Mouse (Mus musculus): Measurements from ENCODE around the gene Med21. TPM values are rescaled to one million over a fixed set of nuclear protein-coding genes. Genes with fewer than 3 reads are reported as not detected.

Med21 gene
- total RNA-seq, 1 experiment: 91.2 TPM

GRCm38 (mm10) chr6:146616670-146617069 lies 25.7 kb upstream of the Med21 start:
- Histone ChIP-seq H3K4me1 (ENCODE audit: control insufficient read depth in 2 of 2, insufficient read depth in 2 of 2, low read length in 2 of 2, poor library complexity in 1 of 2) (peaks cover 0 to 4% of the 10 kb centered on the region in 2 experiments; a peak in 2 of 4 replicates), H3K9me3 (ENCODE audit: control insufficient read depth, insufficient read depth, low read depth, low read length) (no peaks in the 10 kb centered on the region), H3K4me3 (ENCODE audit: insufficient read depth in 1 of 2, low read depth in 1 of 2, low read length in 2 of 2, poor library complexity in 1 of 2, severe bottlenecking in 1 of 2) (no peak overlapping the region), H3K27ac (ENCODE audit: insufficient read depth, low read depth, low read length, poor library complexity, severe bottlenecking) (no peak overlapping the region), H3K9ac (ENCODE audit: insufficient read depth, low read depth, low read length, poor library complexity, severe bottlenecking) (no peak overlapping the region), H3K36me3 (ENCODE audit: control insufficient read depth, insufficient read depth, low read length, poor library complexity, severe bottlenecking) (peaks cover 62% of the 10 kb centered on the region)
- in situ Hi-C loops (cut with MboI; ENCODE audit: low sequenced_read_pairs in 2 of 2, unreplicated experiment in 2 of 2): no loop called here
- TF ChIP-seq ZC3H11A (IDR thresholded peaks at IDR 0.05; ENCODE audit: borderline replicate concordance, low read depth, low read length) (no peak), ZNF384 (IDR thresholded peaks at IDR 0.05; ENCODE audit: low read depth, low read length) (no peak), HCFC1 (IDR thresholded peaks at IDR 0.05; ENCODE audit: borderline replicate concordance, insufficient read depth, low read length) (no peak), CHD2 (IDR thresholded peaks at IDR 0.05; ENCODE audit: low read depth, low read length) (no peak), MAFK (IDR thresholded peaks at IDR 0.05; ENCODE audit: insufficient read depth, low read depth, low read length) (no peak)
- DNase-seq (ENCODE audit: low read depth, low spot score): no peak

- no peak for TF ChIP-seq ZC3H11A (IDR thresholded peaks at IDR 0.05; ENCODE audit: borderline replicate concordance, low read depth, low read length)
- TF ChIP-seq ZNF384 (IDR thresholded peaks at IDR 0.05; ENCODE audit: low read depth, low read length): no peak
- TF ChIP-seq MAFK (IDR thresholded peaks at IDR 0.05; ENCODE audit: insufficient read depth, low read depth, low read length): no peak
- no peak for TF ChIP-seq HCFC1 (IDR thresholded peaks at IDR 0.05; ENCODE audit: borderline replicate concordance, insufficient read depth, low read length)
- TF ChIP-seq CHD2 (IDR thresholded peaks at IDR 0.05; ENCODE audit: low read depth, low read length): no peak
- Histone ChIP-seq H3K4me1 (ENCODE audit: control insufficient read depth in 2 of 2, insufficient read depth in 2 of 2, low read length in 2 of 2, poor library complexity in 1 of 2) (peaks cover 8 to 18% of the 10 kb centered on the region in 2 experiments), H3K36me3 (ENCODE audit: control insufficient read depth, insufficient read depth, low read length, poor library complexity, severe bottlenecking) (peaks cover 13% of the 10 kb centered on the region), H3K4me3 (ENCODE audit: insufficient read depth in 1 of 2, low read depth in 1 of 2, low read length in 2 of 2, poor library complexity in 1 of 2, severe bottlenecking in 1 of 2) (no peak overlapping the region), H3K9me3 (ENCODE audit: control insufficient read depth, insufficient read depth, low read depth, low read length) (no peaks in the 10 kb centered on the region), H3K27ac (ENCODE audit: insufficient read depth, low read depth, low read length, poor library complexity, severe bottlenecking) (no peak overlapping the region), H3K9ac (ENCODE audit: insufficient read depth, low read depth, low read length, poor library complexity, severe bottlenecking) (no peak overlapping the region)
- in situ Hi-C loops (cut with MboI; ENCODE audit: low sequenced_read_pairs in 2 of 2, unreplicated experiment in 2 of 2): no loop called here
- no peak for DNase-seq (ENCODE audit: low read depth, low spot score)
Measured at GRCm38 (mm10) chr6:146628123-146628522, 14.2 kb upstream of the Med21 start.

GRCm38 (mm10) chr6:146629781-146630756 lies 12.3 kb upstream of the Med21 start:
- TF ChIP-seq MAFK (IDR thresholded peaks at IDR 0.05; ENCODE audit: insufficient read depth, low read depth, low read length): no peak
- no peak for TF ChIP-seq CHD2 (IDR thresholded peaks at IDR 0.05; ENCODE audit: low read depth, low read length)
- no peak for TF ChIP-seq ZC3H11A (IDR thresholded peaks at IDR 0.05; ENCODE audit: borderline replicate concordance, low read depth, low read length)
- TF ChIP-seq ZNF384 (IDR thresholded peaks at IDR 0.05; ENCODE audit: low read depth, low read length): no peak
- no peak for DNase-seq (ENCODE audit: low read depth, low spot score)
- H3K9me3 ChIP-seq (ENCODE audit: control insufficient read depth, insufficient read depth, low read depth, low read length): no peaks in the 10 kb centered on the region
- H3K36me3 ChIP-seq (ENCODE audit: control insufficient read depth, insufficient read depth, low read length, poor library complexity, severe bottlenecking): no peaks in the 10 kb centered on the region; the same call in none of the 2 replicates
- in situ Hi-C loops (cut with MboI; ENCODE audit: low sequenced_read_pairs in 2 of 2, unreplicated experiment in 2 of 2): no loop called here
- no peak overlapping the region; the same call in 1 of the 2 replicates for H3K9ac ChIP-seq (ENCODE audit: insufficient read depth, low read depth, low read length, poor library complexity, severe bottlenecking)
- H3K4me1 ChIP-seq (ENCODE audit: control insufficient read depth in 2 of 2, insufficient read depth in 2 of 2, low read length in 2 of 2, poor library complexity in 1 of 2): peaks cover 8 to 18% of the 10 kb centered on the region in 2 experiments
- H3K27ac ChIP-seq (ENCODE audit: insufficient read depth, low read depth, low read length, poor library complexity, severe bottlenecking): no peak overlapping the region
- H3K4me3 ChIP-seq (ENCODE audit: insufficient read depth in 1 of 2, low read depth in 1 of 2, low read length in 2 of 2, poor library complexity in 1 of 2, severe bottlenecking in 1 of 2): no peak overlapping the region

GRCm38 (mm10) chr6:146630961-146631360 lies 11.4 kb upstream of the Med21 start:
- in situ Hi-C loops (cut with MboI; ENCODE audit: low sequenced_read_pairs in 2 of 2, unreplicated experiment in 2 of 2): no loop called here
- no peak for DNase-seq (ENCODE audit: low read depth, low spot score)
- peaks cover 8 to 18% of the 10 kb centered on the region in 2 experiments for H3K4me1 ChIP-seq (ENCODE audit: control insufficient read depth in 2 of 2, insufficient read depth in 2 of 2, low read length in 2 of 2, poor library complexity in 1 of 2)

More at GRCm38 (mm10) chr6:146630961-146631360, 11.4 kb upstream of the Med21 start:
- no peak for TF ChIP-seq CHD2 (IDR thresholded peaks at IDR 0.05; ENCODE audit: low read depth, low read length)
- no peak for TF ChIP-seq MAFK (IDR thresholded peaks at IDR 0.05; ENCODE audit: insufficient read depth, low read depth, low read length)
- TF ChIP-seq HCFC1 (IDR thresholded peaks at IDR 0.05; ENCODE audit: borderline replicate concordance, insufficient read depth, low read length): no peak
- TF ChIP-seq ZNF384 (IDR thresholded peaks at IDR 0.05; ENCODE audit: low read depth, low read length): no peak
- no peak for TF ChIP-seq ZC3H11A (IDR thresholded peaks at IDR 0.05; ENCODE audit: borderline replicate concordance, low read depth, low read length)
- Histone ChIP-seq H3K4me3 (ENCODE audit: insufficient read depth in 1 of 2, low read depth in 1 of 2, low read length in 2 of 2, poor library complexity in 1 of 2, severe bottlenecking in 1 of 2) (0 out of 4 replicates have a peak overlapping the region, but pooled peaks of 1 of the 2 experiments have one; percentile 15), H3K9me3 (ENCODE audit: control insufficient read depth, insufficient read depth, low read depth, low read length) (no peaks in the 10 kb centered on the region), H3K9ac (ENCODE audit: insufficient read depth, low read depth, low read length, poor library complexity, severe bottlenecking) (peak overlapping the region; percentile 52; the same call in 1 of the 2 replicates), H3K36me3 (ENCODE audit: control insufficient read depth, insufficient read depth, low read length, poor library complexity, severe bottlenecking) (no peaks in the 10 kb centered on the region; the same call in 1 of the 2 replicates), H3K27ac (ENCODE audit: insufficient read depth, low read depth, low read length, poor library complexity, severe bottlenecking) (no peak overlapping the region; the same call in 1 of the 2 replicates)

Measured in ES-E14 (cell line).